Mouse (Mus musculus): ENCODE measurements around the gene Mreg. TPM values are rescaled to one million over a fixed set of nuclear protein-coding genes. Genes with fewer than 3 reads are reported as not detected.
A peak's percentile ranks its signal among the peaks of the same experiment; 100 is the strongest.

Gene Mreg
- polyA plus RNA-seq, 1 experiment from 2014 or later, result 5.7 TPM

DNA sequence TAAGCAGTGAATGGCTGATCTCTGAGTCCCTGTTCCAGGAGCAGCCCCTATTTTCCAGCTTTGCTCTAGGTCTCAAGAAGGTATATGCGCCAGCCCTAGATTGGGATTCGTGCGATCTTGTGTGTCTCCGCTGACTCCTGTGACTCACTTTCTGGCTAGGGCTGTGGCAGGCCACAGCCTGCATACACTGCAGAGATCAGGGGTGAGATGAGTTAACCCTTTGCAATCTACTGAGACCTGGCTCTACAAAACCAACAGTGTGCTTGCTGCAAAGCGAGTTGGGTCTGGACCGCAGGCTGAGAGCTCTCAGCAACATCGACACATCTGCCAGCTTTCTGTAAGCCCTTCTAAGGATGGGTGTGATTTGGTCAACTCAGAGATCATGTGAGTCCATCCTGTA is 9.4 kb downstream of the Mreg start:
- Histone ChIP-seq H3K9ac (no peak overlapping the region), H3K9me3 (no peaks in the 10 kb centered on the region), H3K27ac (no peak overlapping the region), H3K36me3 (no peaks in the 10 kb centered on the region), H3K4me1 (replicated peaks) (peaks cover 9% of the 10 kb centered on the region), H3K4me3 (no peak overlapping the region), H3K27me3 (no peaks in the 10 kb centered on the region), H3K4me2 (no peak overlapping the region)
- ATAC-seq (ENCODE audit: low FRiP score), result no peak
- WGBS, result 94% methylated on average over 7 of the region's 7 CpGs

DNA sequence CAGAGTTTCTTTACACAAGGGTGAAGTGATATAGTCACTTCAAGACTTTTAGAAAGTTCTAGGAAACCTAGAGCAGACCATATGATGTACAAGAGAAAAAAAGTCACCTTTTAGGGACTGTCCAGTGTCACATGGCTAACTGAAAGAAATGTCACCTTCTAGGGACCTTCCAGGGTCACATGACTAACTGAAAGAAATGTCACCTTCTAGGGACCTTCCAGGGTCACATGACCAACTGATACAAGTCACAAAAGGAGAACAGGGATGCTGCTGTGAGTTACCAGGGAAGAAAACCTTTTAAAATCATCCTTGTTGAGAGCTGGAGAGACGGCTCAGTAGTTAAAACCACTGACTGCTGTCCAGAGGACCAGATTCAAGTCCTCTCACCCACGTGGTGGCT is 10.0 kb downstream of the Mreg start:
- Histone ChIP-seq H3K4me3 (no peak overlapping the region), H3K9me3 (no peaks in the 10 kb centered on the region), H3K27me3 (no peaks in the 10 kb centered on the region), H3K36me3 (no peaks in the 10 kb centered on the region), H3K27ac (no peak overlapping the region), H3K4me2 (no peak overlapping the region), H3K4me1 (replicated peaks) (peaks cover 10% of the 10 kb centered on the region), H3K9ac (no peak overlapping the region)
- ATAC-seq (ENCODE audit: low FRiP score), result no peak
- 79% methylated on average over 2 of the region's 2 CpGs for WGBS

DNA sequence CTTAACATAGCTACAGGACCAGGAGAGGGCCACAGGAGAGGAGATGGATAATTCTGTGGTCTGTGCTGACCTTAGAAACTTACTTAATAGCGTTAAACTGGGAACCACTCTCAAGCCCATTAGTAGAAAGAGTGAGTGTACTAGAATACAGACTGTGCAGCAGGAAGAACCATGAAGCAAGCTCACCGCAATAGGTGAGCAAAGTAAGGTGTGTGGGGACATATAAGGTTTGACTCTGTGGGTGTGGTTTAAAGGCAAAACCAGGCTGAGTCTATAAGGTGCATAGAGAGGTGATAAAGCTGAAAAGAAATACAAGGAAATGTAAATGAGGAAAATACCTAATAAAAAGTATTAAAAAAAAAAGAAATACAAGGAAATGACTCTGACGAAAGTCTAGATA is 11.0 kb downstream of the Mreg start:
- no peak overlapping the region for H3K9ac ChIP-seq
- 88% methylated on average over 3 of the region's 3 CpGs for WGBS
- H3K4me1 ChIP-seq (replicated peaks), result peaks cover 10% of the 10 kb centered on the region
- no peaks in the 10 kb centered on the region for H3K27me3 ChIP-seq
- H3K9me3 ChIP-seq, result no peaks in the 10 kb centered on the region
- H3K36me3 ChIP-seq, result no peaks in the 10 kb centered on the region
- H3K4me3 ChIP-seq, result no peak overlapping the region
- ATAC-seq (ENCODE audit: low FRiP score), result no peak
- H3K27ac ChIP-seq, result no peak overlapping the region
- H3K4me2 ChIP-seq, result no peak overlapping the region

DNA sequence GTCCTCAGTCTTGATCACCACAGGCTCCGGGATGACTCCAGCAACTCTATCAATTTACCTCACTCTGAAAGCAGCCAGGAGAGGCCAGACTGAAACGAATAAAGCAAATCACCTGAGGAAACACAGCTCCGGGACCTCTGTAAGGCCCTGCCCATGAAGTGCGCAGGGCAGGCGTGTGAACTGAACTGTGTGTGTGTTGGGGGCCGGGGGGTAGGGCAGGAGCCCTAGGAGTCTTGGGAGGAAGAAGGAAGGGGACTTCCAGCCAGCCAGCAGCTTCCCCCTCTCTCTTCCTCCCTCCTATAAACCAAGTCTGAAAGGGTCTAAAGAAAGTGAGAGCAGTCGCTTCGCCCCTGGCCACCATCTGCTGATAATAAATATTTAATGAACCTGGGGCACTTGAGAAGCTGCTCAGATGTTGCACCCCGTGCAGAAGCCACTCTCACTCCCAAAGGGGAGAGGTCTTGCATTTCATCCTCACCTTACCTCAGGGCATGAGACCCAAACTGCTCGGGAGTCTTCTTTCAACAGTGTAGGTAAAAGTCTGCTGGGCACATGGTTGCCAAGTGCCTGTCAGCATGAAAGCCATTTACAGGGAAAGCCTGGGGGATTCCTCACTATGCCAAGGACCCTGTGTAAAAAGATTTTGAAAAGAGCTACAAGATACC is 13.8 kb downstream of the Mreg start:
- Histone ChIP-seq H3K27me3 (no peaks in the 10 kb centered on the region), H3K9me3 (no peaks in the 10 kb centered on the region), H3K9ac (no peak overlapping the region), H3K4me2 (no peak overlapping the region), H3K27ac (peak overlapping the region; percentile 52), H3K4me1 (replicated peaks) (peaks cover 10% of the 10 kb centered on the region), H3K4me3 (no peak overlapping the region), H3K36me3 (no peaks in the 10 kb centered on the region)
- no peak for ATAC-seq (ENCODE audit: low FRiP score)
- 62% methylated on average over 10 of the region's 10 CpGs for WGBS

DNA sequence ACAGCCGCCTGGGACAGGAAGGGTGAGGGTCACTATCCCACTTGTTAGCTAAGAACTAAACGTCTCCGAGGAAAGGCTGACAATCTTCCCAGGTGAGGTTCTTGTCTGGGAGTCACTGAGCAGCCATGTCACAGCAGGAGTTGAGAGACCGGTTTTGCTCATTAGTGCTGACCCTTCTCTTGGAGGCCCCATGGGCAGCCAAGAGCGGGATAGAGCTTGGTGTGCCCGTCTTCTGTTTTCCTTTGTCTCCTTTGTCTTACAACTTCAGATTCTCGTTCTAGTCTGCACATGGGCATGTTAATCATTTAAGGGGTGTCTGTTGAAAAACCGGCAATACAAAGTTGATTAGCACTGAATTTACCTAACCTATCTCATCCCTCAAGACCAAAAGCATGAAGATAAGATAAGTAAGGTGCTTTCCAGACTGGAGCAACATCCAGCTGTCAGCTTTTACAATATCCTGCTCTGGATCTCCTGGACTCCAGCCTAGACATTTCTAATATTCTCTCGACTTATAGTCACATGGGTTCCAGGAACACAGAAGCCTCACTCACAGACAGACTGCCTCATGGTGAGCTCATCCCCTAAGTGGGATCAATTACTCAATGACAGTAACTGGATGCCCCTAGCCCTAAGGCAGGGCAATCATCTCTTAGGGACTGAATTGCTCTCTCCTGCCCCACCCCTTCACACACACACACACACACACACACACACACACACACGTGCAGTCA is 15.3 kb downstream of the Mreg start:
- no peaks in the 10 kb centered on the region for H3K36me3 ChIP-seq
- ATAC-seq (ENCODE audit: low FRiP score), result 0 out of 2 replicates have a peak, but pooled peaks have one; percentile 17
- H3K9ac ChIP-seq, result no peak overlapping the region
- no peak overlapping the region for H3K4me3 ChIP-seq
- H3K4me1 ChIP-seq (replicated peaks), result peaks cover 10% of the 10 kb centered on the region
- WGBS, result 75% methylated on average over 10 of the region's 10 CpGs
- H3K9me3 ChIP-seq, result no peaks in the 10 kb centered on the region
- H3K27ac ChIP-seq, result no peak overlapping the region; the same call in 1 of the 2 replicates
- no peaks in the 10 kb centered on the region for H3K27me3 ChIP-seq
- H3K4me2 ChIP-seq, result no peak overlapping the region

DNA sequence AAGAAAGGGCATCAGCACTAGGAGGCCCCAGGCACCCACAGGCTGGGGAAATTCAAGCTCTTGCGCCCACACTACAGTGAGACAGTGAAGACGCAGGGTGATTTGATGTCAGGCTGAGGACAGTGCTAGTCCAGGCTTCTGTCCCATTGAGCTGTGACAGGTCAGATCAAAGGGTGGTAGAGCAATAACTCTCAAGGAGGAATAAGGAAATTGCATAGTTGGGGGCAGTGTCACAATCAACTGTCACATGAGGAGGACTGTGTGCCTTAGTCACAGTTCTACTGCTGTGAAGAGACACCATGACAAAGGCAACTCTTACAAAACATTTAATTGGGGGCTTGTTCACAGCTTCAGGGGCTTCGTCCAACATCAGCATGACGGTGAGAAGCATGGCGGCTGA is 16.0 kb downstream of the Mreg start:
- no peak overlapping the region for H3K4me2 ChIP-seq
- WGBS, result 77% methylated on average over 5 of the region's 5 CpGs

DNA sequence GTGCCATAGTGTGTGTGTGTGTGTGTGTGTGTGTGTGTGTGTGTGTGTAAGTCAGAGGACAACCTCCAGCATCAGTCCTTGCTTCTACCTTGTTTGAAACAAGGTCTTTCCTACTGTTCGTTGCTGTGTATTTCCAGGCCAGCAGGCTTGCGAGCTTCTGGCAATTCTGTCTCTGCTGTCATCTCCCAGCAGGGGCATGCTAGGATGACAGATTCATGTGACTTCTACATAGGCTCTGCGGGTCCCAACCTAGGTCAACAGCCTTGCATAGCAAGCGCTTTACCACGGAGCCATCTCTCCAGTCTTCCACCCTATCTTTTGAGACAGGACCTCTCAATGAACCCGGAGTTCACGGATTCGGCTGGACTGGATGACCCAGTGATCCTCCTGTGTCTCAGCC is 20.7 kb downstream of the Mreg start:
- no peaks in the 10 kb centered on the region for H3K36me3 ChIP-seq
- ATAC-seq (ENCODE audit: low FRiP score), result no peak
- 85% methylated on average over 8 of the region's 8 CpGs for WGBS
- no peak overlapping the region for H3K4me3 ChIP-seq
- no peaks in the 10 kb centered on the region for H3K9me3 ChIP-seq
- H3K27ac ChIP-seq, result no peak overlapping the region
- no peaks in the 10 kb centered on the region for H3K27me3 ChIP-seq
- H3K9ac ChIP-seq, result no peak overlapping the region
- no peaks in the 10 kb centered on the region; the same call in 1 of the 2 replicates for H3K4me1 ChIP-seq (replicated peaks)
- no peak overlapping the region for H3K4me2 ChIP-seq

More for the DNA sequence above, 16.0 kb downstream of the Mreg start:
- Histone ChIP-seq H3K9me3 (no peaks in the 10 kb centered on the region), H3K27me3 (no peaks in the 10 kb centered on the region), H3K9ac (no peak overlapping the region), H3K27ac (no peak overlapping the region), H3K4me1 (replicated peaks) (peaks cover 10% of the 10 kb centered on the region), H3K4me3 (no peak overlapping the region), H3K36me3 (no peaks in the 10 kb centered on the region)
- ATAC-seq (ENCODE audit: low FRiP score), result no peak

DNA sequence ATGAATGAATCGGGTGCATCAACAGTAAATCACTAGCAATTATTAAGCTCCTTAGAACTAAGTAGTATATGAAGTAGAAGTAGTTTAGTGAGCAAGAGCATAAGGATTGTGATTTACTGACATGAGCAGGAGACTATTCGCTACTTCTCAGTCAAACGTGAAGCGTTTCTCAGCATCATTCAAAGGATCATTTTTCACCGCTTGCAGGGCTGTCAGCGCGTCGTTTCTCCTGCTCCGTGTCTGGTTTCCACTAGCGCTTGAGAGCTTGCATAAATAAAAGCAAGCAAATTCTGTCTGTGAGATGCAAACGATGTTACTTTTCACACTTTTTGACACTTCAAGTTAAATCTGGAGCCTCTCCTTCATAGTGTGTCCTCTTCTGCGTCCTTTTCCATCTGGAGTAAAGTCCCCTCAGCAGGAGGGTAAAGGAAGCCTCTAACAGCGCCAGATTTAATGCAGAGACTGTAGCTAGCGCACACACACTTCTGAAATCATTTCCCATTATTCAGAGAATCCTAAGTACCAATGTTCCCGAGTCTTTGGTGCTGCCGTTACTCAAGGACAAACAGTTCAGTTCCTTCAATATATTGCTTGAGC is 23.9 kb downstream of the Mreg start:
- Histone ChIP-seq H3K9me3 (no peaks in the 10 kb centered on the region), H3K36me3 (no peaks in the 10 kb centered on the region), H3K4me1 (replicated peaks) (peaks cover 8% of the 10 kb centered on the region), H3K4me2 (no peak overlapping the region), H3K9ac (0 out of 2 replicates have a peak overlapping the region, but pooled peaks have one; percentile 46), H3K4me3 (no peak overlapping the region), H3K27ac (no peak overlapping the region), H3K27me3 (no peaks in the 10 kb centered on the region)
- WGBS, result 57% methylated on average over 16 of the region's 16 CpGs
- ATAC-seq (ENCODE audit: low FRiP score), result no peak

DNA sequence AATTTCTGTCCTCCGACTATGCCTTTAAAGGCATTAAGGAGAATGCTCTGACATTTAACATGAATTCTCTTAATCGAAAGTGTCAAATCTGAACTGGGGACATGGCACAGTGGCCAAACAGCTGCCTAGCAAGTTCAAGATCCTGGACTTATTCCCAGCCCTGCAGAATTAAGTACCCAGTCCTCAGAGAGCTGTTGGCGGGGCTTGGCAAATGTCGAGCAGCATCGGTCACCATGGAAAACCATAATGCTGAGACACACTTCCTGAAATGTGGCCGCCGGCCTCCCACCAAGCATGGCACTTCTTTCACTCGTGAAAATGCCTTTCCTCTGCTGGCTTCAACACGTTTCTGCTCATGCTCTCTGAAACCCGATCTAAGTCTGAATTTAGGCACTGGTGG is 24.6 kb downstream of the Mreg start:
- no peak overlapping the region for H3K9ac ChIP-seq
- H3K36me3 ChIP-seq, result no peaks in the 10 kb centered on the region
- WGBS, result 70% methylated on average over 10 of the region's 10 CpGs
- no peak overlapping the region for H3K27ac ChIP-seq
- H3K9me3 ChIP-seq, result no peaks in the 10 kb centered on the region
- H3K4me1 ChIP-seq (replicated peaks), result peaks cover 16% of the 10 kb centered on the region
- H3K4me3 ChIP-seq, result no peak overlapping the region
- no peaks in the 10 kb centered on the region for H3K27me3 ChIP-seq
- H3K4me2 ChIP-seq, result no peak overlapping the region
- no peak for ATAC-seq (ENCODE audit: low FRiP score)

DNA sequence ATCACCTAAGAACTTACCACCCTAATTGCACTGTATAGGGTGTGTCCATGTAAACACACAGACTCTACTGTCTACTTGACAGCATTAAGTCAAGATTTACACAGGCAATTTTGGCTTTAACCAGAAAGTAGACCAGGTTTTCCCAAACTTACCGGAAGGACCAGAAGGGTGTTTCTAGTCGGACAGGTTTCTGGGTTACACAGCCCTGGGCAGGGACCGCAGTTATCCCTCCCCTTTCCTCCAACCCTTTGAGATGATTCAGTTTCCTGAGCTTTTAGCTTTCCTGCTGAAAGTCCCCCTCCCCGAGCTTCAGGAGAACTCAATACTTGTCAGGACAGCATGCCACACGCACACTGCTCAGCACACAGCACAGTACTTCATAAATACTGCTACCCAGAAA is 26.0 kb downstream of the Mreg start:
- H3K27ac ChIP-seq, result no peak overlapping the region
- no peaks in the 10 kb centered on the region for H3K9me3 ChIP-seq

DNA sequence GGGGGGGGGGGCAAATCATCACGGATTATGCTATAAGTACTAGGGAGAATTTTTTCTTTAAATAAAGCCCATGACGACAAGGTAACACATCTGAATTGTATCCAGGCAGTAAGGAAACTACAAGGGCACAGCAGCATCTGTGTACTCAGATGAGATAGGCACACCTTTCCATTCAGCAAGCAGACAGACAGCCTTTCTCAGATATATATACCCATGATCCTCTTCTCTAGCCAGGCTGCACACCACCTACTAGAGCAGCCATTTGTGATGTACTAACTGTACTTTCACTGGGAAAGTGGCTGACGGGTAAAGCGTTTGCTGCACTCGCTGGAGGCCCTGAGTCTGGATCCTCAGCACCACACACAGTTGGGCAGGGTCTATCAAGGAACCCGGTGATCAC is 28.6 kb downstream of the Mreg start:
- 54% methylated on average over 6 of the region's 6 CpGs for WGBS
- Histone ChIP-seq H3K4me2 (peak overlapping the region; percentile 49), H3K4me3 (peak overlapping the region; percentile 28), H3K9ac (peak overlapping the region; percentile 39; the same call in 1 of the 2 replicates), H3K27me3 (no peaks in the 10 kb centered on the region), H3K27ac (no peak overlapping the region; the same call in 1 of the 2 replicates), H3K4me1 (replicated peaks) (peaks cover 22% of the 10 kb centered on the region), H3K9me3 (no peaks in the 10 kb centered on the region), H3K36me3 (no peaks in the 10 kb centered on the region)
- peak; percentile 43; the same call in 1 of the 2 replicates for ATAC-seq (ENCODE audit: low FRiP score)

More for the DNA sequence above, 26.0 kb downstream of the Mreg start:
- Histone ChIP-seq H3K4me2 (no peak overlapping the region), H3K27me3 (no peaks in the 10 kb centered on the region), H3K9ac (no peak overlapping the region), H3K36me3 (no peaks in the 10 kb centered on the region), H3K4me1 (replicated peaks) (peaks cover 19% of the 10 kb centered on the region), H3K4me3 (no peak overlapping the region)
- no peak for ATAC-seq (ENCODE audit: low FRiP score)
- 88% methylated on average over 5 of the region's 5 CpGs for WGBS

DNA sequence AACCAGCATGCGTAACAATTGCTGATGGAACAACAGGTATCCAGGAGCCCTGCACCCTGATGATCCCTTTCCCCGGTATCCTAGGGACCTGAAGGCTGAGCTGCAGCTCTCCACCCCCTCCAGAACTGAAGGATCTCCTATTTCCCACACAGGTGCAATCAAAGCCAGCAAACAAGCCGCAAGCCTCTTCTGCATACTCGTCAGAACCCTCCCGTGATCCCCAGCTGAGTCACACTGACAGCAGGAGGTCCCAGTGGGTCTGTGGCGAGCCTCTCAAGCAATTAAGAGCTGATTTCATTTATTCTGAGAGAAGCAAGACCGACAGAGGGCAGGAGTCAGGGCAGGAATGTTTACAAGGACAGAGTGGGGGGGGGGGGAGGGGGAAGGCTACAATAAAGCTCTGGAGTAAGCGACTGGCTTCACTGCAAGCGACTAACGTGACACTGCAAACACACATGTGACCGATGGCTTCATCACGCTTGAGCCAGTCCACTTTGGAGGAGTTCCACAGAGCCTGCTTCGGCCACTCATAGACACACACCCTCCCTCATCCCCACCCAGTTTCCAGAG is 29.1 kb downstream of the Mreg start:
- WGBS, result 4% methylated on average over 13 of the region's 13 CpGs
- H3K4me1 ChIP-seq (replicated peaks), result peaks cover 22% of the 10 kb centered on the region
- H3K27ac ChIP-seq, result peak overlapping the region; percentile 48
- no peaks in the 10 kb centered on the region for H3K9me3 ChIP-seq
- peak overlapping the region; percentile 39; the same call in 1 of the 2 replicates for H3K9ac ChIP-seq
- peak; percentile 76; the same call in 1 of the 2 replicates for ATAC-seq (ENCODE audit: low FRiP score)
- H3K36me3 ChIP-seq, result no peaks in the 10 kb centered on the region
- peak overlapping the region; percentile 28 for H3K4me3 ChIP-seq
- no peaks in the 10 kb centered on the region for H3K27me3 ChIP-seq
- peak overlapping the region; percentile 49 for H3K4me2 ChIP-seq
